Mouse (Mus musculus) heart, adult 8-10 months (tissue): ENCODE measurements around the gene Hesx1. TPM values are rescaled to one million over a fixed set of nuclear protein-coding genes. Genes with fewer than 3 reads are reported as not detected.

Experiments
- total RNA-seq, 4 experiments: library from RNA; stranded (reverse); gene quantifications; 2 replicates each; pipeline ENCODE4 v1.2.4; 2022

The Hesx1 gene
- total RNA-seq, 4 experiments from 2014 or later = not detected

Other genes starting within 250 kb of the Hesx1 start
- 100 to 1,000 TPM; 103 to 126 (median 118) TPM for gene Asb14, start 99.9 kb upstream of the Hesx1 start, total RNA-seq
- gene Appl1, start 23.2 kb upstream of the Hesx1 start, total RNA-seq = 10 to 100 TPM; 12.7 to 23.4 (median 17.5) TPM
- 1 to 10 TPM; 3.1 to 4.4 (median 3.5) TPM for gene Il17rd, start 44.5 kb downstream of the Hesx1 start, total RNA-seq
- gene Arhgef3, start 120.5 kb downstream of the Hesx1 start, total RNA-seq = 10 to 100 TPM; 19.5 to 27.9 (median 23.9) TPM